Mouse (Mus musculus): Measurements from ENCODE around the gene Pgam5. TPM values are rescaled to one million over a fixed set of nuclear protein-coding genes. Genes with fewer than 3 reads are reported as not detected.

Gene Pgam5
- polyA plus RNA-seq, 1 experiment from 2014 or later = 13.1 TPM

Other genes starting within 250 kb of the Pgam5 start
- 3.1 to 5.1 TPM (median 3.1 TPM) in 3 replicates for gene Gm17655, start 197.4 kb downstream of the Pgam5 start, polyA plus RNA-seq (2018)
- 0.06 to 0.51 TPM (median 0.10 TPM) in 3 replicates for gene Gm35315, start 175.5 kb downstream of the Pgam5 start, polyA plus RNA-seq (2018)
- 0.06 to 0.07 TPM in 2 of 3 replicates, not detected in the other for gene Plcxd1, start 169.9 kb downstream of the Pgam5 start, polyA plus RNA-seq (2018)
- 5.6 to 22.4 TPM (median 15.8 TPM) in 3 replicates for gene Gtpbp6, start 161.7 kb downstream of the Pgam5 start, polyA plus RNA-seq (2018)
- gene Zfp605, start 159.8 kb downstream of the Pgam5 start, polyA plus RNA-seq (2018) = 2.0 to 5.7 TPM (median 2.3 TPM) in 3 replicates
- 26.2 to 38.4 TPM (median 30.9 TPM) in 3 replicates for gene Chfr, start 134.1 kb downstream of the Pgam5 start, polyA plus RNA-seq (2018)
- 22.1 to 29.2 TPM (median 23.3 TPM) in 3 replicates for gene Golga3, start 93.2 kb downstream of the Pgam5 start, polyA plus RNA-seq (2018)
- 22.8 to 37.6 TPM (median 32.0 TPM) in 3 replicates for gene Ankle2, start 38.9 kb downstream of the Pgam5 start, polyA plus RNA-seq (2018)
- 1.5 to 1.8 TPM (median 1.5 TPM) in 3 replicates for gene Pxmp2, start 16.3 kb upstream of the Pgam5 start, polyA plus RNA-seq (2018)
- 0.57 to 14.9 TPM (median 4.5 TPM) in 3 replicates for gene Pole, start 16.4 kb upstream of the Pgam5 start, polyA plus RNA-seq (2018)
- gene P2rx2, start 73.3 kb upstream of the Pgam5 start, polyA plus RNA-seq (2018) = not detected in 3 replicates
- not detected in 3 replicates for gene Lrcol1, start 74.8 kb upstream of the Pgam5 start, polyA plus RNA-seq (2018)
- 10.0 to 18.7 TPM (median 11.8 TPM) in 3 replicates for gene Fbrsl1, start 178.6 kb upstream of the Pgam5 start, polyA plus RNA-seq (2018)